Mouse (Mus musculus): ENCODE data around the gene G6pc3.

- TF ChIP-seq CTCF (IDR thresholded peaks at IDR 0.05) (no peak), POLR2A (IDR thresholded peaks at IDR 0.05; ENCODE audit: insufficient read depth, low read depth, low read length) (no peak)
Measured at GRCm38 (mm10) chr11:102165971-102166722, 23.3 kb upstream of the G6pc3 start.

Data from heart, adult 2 months (tissue).